Mouse (Mus musculus): ENCODE results near the gene Wnt4. TPM values are rescaled to one million over a fixed set of nuclear protein-coding genes. Genes with fewer than 3 reads are reported as not detected.

Gene Wnt4
- polyA plus RNA-seq, 1 experiment from 2014 or later, result 1.5 TPM

GRCm38 (mm10) chr4:137282584-137283406 is 5.5 kb downstream of the Wnt4 start:
- Histone ChIP-seq H3K36me3 (replicated peaks) (0 out of 2 replicates have a peak, but pooled peaks cover 3% of the 10 kb centered on the region), H3K27me3 (replicated peaks; ENCODE audit: low read depth, poor library complexity, severe bottlenecking) (peaks cover 84% of the 10 kb centered on the region), H3K9me3 (no peaks in the 10 kb centered on the region), H3K4me3 (peak overlapping the region; percentile 21; the same call in 1 of the 2 replicates), H3K4me1 (peaks cover 55% of the 10 kb centered on the region), H3K27ac (replicated peaks) (no peak overlapping the region; the same call in 1 of the 2 replicates)
- 6% methylated on average over 17 of the region's 17 CpGs for WGBS
- DNase-seq (ENCODE audit: low spot score), result peak; percentile 43

GRCm38 (mm10) chr4:137283407-137283732 is 6.1 kb downstream of the Wnt4 start:
- Histone ChIP-seq H3K27me3 (replicated peaks; ENCODE audit: low read depth, poor library complexity, severe bottlenecking) (peaks cover 78% of the 10 kb centered on the region), H3K9me3 (no peaks in the 10 kb centered on the region)
- 9% methylated on average over 4 of the region's 4 CpGs for WGBS

GRCm38 (mm10) chr4:137285876-137286661 is 8.8 kb downstream of the Wnt4 start:
- DNase-seq (ENCODE audit: low spot score), result no peak
- H3K4me3 ChIP-seq, result no peak overlapping the region
- H3K4me1 ChIP-seq, result peaks cover 36% of the 10 kb centered on the region
- 66% methylated on average over 15 of the region's 15 CpGs for WGBS
- H3K27me3 ChIP-seq (replicated peaks; ENCODE audit: low read depth, poor library complexity, severe bottlenecking), result peaks cover 51% of the 10 kb centered on the region
- 0 out of 2 replicates have a peak, but pooled peaks cover 3% of the 10 kb centered on the region for H3K36me3 ChIP-seq (replicated peaks)
- H3K27ac ChIP-seq (replicated peaks), result 0 out of 2 replicates have a peak overlapping the region, but pooled peaks have one; percentile 41
- H3K9me3 ChIP-seq, result no peaks in the 10 kb centered on the region

More at GRCm38 (mm10) chr4:137283407-137283732, 6.1 kb downstream of the Wnt4 start:
- Histone ChIP-seq H3K4me3 (no peak overlapping the region), H3K27ac (replicated peaks) (no peak overlapping the region), H3K36me3 (replicated peaks) (0 out of 2 replicates have a peak, but pooled peaks cover 3% of the 10 kb centered on the region), H3K4me1 (peaks cover 52% of the 10 kb centered on the region)
- no peak for DNase-seq (ENCODE audit: low spot score)

- Histone ChIP-seq H3K36me3 (replicated peaks) (0 out of 2 replicates have a peak, but pooled peaks cover 3% of the 10 kb centered on the region), H3K4me1 (peaks cover 36% of the 10 kb centered on the region), H3K27ac (replicated peaks) (0 out of 2 replicates have a peak overlapping the region, but pooled peaks have one; percentile 41), H3K4me3 (no peak overlapping the region), H3K9me3 (no peaks in the 10 kb centered on the region), H3K27me3 (replicated peaks; ENCODE audit: low read depth, poor library complexity, severe bottlenecking) (peaks cover 46% of the 10 kb centered on the region)
- DNase-seq (ENCODE audit: low spot score), result no peak
- WGBS, result 46% methylated on average over 8 of the region's 8 CpGs
Measured at GRCm38 (mm10) chr4:137286662-137286953, 9.3 kb downstream of the Wnt4 start.

- DNase-seq (ENCODE audit: low spot score), result no peak
- H3K9me3 ChIP-seq, result no peaks in the 10 kb centered on the region
- peaks cover 40% of the 10 kb centered on the region for H3K27me3 ChIP-seq (replicated peaks; ENCODE audit: low read depth, poor library complexity, severe bottlenecking)
- WGBS, result 83% methylated on average over 13 of the region's 13 CpGs
- H3K36me3 ChIP-seq (replicated peaks), result 0 out of 2 replicates have a peak, but pooled peaks cover 3% of the 10 kb centered on the region
- H3K27ac ChIP-seq (replicated peaks), result no peak overlapping the region
- peaks cover 30% of the 10 kb centered on the region for H3K4me1 ChIP-seq
- no peak overlapping the region for H3K4me3 ChIP-seq
Measured at GRCm38 (mm10) chr4:137287206-137287605, 9.9 kb downstream of the Wnt4 start.

GRCm38 (mm10) chr4:137287818-137288217 is 10.5 kb downstream of the Wnt4 start:
- H3K4me3 ChIP-seq, result no peak overlapping the region
- H3K27ac ChIP-seq (replicated peaks), result no peak overlapping the region
- DNase-seq (ENCODE audit: low spot score), result peak; percentile 83
- 0 out of 2 replicates have a peak, but pooled peaks cover 3% of the 10 kb centered on the region for H3K36me3 ChIP-seq (replicated peaks)
- H3K4me1 ChIP-seq, result peaks cover 24% of the 10 kb centered on the region
- peaks cover 34% of the 10 kb centered on the region for H3K27me3 ChIP-seq (replicated peaks; ENCODE audit: low read depth, poor library complexity, severe bottlenecking)
- H3K9me3 ChIP-seq, result no peaks in the 10 kb centered on the region
- WGBS, result 3% methylated on average over 4 of the region's 4 CpGs

GRCm38 (mm10) chr4:137289701-137290100 is 12.4 kb downstream of the Wnt4 start:
- Histone ChIP-seq H3K9me3 (no peaks in the 10 kb centered on the region), H3K4me3 (no peak overlapping the region), H3K36me3 (replicated peaks) (0 out of 2 replicates have a peak, but pooled peaks cover under 1% of the 10 kb centered on the region), H3K27ac (replicated peaks) (no peak overlapping the region), H3K27me3 (replicated peaks; ENCODE audit: low read depth, poor library complexity, severe bottlenecking) (peaks cover 15% of the 10 kb centered on the region), H3K4me1 (peaks cover 27% of the 10 kb centered on the region)
- 89% methylated on average over 6 of the region's 6 CpGs for WGBS
- DNase-seq (ENCODE audit: low spot score), result no peak

GRCm38 (mm10) chr4:137290250-137290649 is 13.0 kb downstream of the Wnt4 start:
- WGBS, result 85% methylated on average over 3 of the region's 3 CpGs
- Histone ChIP-seq H3K36me3 (replicated peaks) (no peaks in the 10 kb centered on the region), H3K27me3 (replicated peaks; ENCODE audit: low read depth, poor library complexity, severe bottlenecking) (0 out of 2 replicates have a peak, but pooled peaks cover 11% of the 10 kb centered on the region), H3K4me1 (peaks cover 28% of the 10 kb centered on the region), H3K4me3 (no peak overlapping the region), H3K9me3 (no peaks in the 10 kb centered on the region), H3K27ac (replicated peaks) (no peak overlapping the region)
- DNase-seq (ENCODE audit: low spot score), result no peak

GRCm38 (mm10) chr4:137292625-137293024 is 15.3 kb downstream of the Wnt4 start:
- H3K9me3 ChIP-seq, result no peaks in the 10 kb centered on the region
- H3K4me3 ChIP-seq, result no peak overlapping the region
- H3K4me1 ChIP-seq, result peaks cover 15% of the 10 kb centered on the region
- H3K27me3 ChIP-seq (replicated peaks; ENCODE audit: low read depth, poor library complexity, severe bottlenecking), result no peaks in the 10 kb centered on the region
- WGBS, result 88% methylated on average over 7 of the region's 7 CpGs
- no peak overlapping the region for H3K27ac ChIP-seq (replicated peaks)
- DNase-seq (ENCODE audit: low spot score), result no peak
- peaks cover 10% of the 10 kb centered on the region; the same call in 1 of the 2 replicates for H3K36me3 ChIP-seq (replicated peaks)

GRCm38 (mm10) chr4:137294032-137294431 is 16.7 kb downstream of the Wnt4 start:
- 79% methylated on average over 7 of the region's 7 CpGs for WGBS
- DNase-seq (ENCODE audit: low spot score), result no peak
- Histone ChIP-seq H3K27me3 (replicated peaks; ENCODE audit: low read depth, poor library complexity, severe bottlenecking) (no peaks in the 10 kb centered on the region), H3K27ac (replicated peaks) (peak overlapping the region; percentile 26; the same call in 1 of the 2 replicates), H3K36me3 (replicated peaks) (peaks cover 10% of the 10 kb centered on the region; the same call in 1 of the 2 replicates), H3K4me3 (no peak overlapping the region), H3K9me3 (no peaks in the 10 kb centered on the region), H3K4me1 (peaks cover 12% of the 10 kb centered on the region)

- H3K4me3 ChIP-seq, result no peak overlapping the region
- peak overlapping the region; percentile 26; the same call in 1 of the 2 replicates for H3K27ac ChIP-seq (replicated peaks)
- peaks cover 10% of the 10 kb centered on the region; the same call in 1 of the 2 replicates for H3K36me3 ChIP-seq (replicated peaks)
- H3K4me1 ChIP-seq, result peaks cover 12% of the 10 kb centered on the region
- H3K9me3 ChIP-seq, result no peaks in the 10 kb centered on the region
- no peaks in the 10 kb centered on the region for H3K27me3 ChIP-seq (replicated peaks; ENCODE audit: low read depth, poor library complexity, severe bottlenecking)
- 70% methylated on average over 5 of the region's 5 CpGs for WGBS
- DNase-seq (ENCODE audit: low spot score), result no peak
Measured at GRCm38 (mm10) chr4:137294474-137294873, 17.2 kb downstream of the Wnt4 start.

GRCm38 (mm10) chr4:137294951-137295350 is 17.7 kb downstream of the Wnt4 start:
- H3K27ac ChIP-seq (replicated peaks), result no peak overlapping the region
- no peak overlapping the region for H3K4me3 ChIP-seq
- no peak for DNase-seq (ENCODE audit: low spot score)
- no peaks in the 10 kb centered on the region for H3K9me3 ChIP-seq
- WGBS, result 84% methylated on average over 8 of the region's 8 CpGs
- H3K4me1 ChIP-seq, result peaks cover 12% of the 10 kb centered on the region
- H3K27me3 ChIP-seq (replicated peaks; ENCODE audit: low read depth, poor library complexity, severe bottlenecking), result no peaks in the 10 kb centered on the region
- peaks cover 10% of the 10 kb centered on the region; the same call in 1 of the 2 replicates for H3K36me3 ChIP-seq (replicated peaks)

Data from embryonic facial prominence, embryonic 10.5 days (tissue).